ENCODE assay signal across 16 mouse cellular contexts in the genomic region with DNA sequence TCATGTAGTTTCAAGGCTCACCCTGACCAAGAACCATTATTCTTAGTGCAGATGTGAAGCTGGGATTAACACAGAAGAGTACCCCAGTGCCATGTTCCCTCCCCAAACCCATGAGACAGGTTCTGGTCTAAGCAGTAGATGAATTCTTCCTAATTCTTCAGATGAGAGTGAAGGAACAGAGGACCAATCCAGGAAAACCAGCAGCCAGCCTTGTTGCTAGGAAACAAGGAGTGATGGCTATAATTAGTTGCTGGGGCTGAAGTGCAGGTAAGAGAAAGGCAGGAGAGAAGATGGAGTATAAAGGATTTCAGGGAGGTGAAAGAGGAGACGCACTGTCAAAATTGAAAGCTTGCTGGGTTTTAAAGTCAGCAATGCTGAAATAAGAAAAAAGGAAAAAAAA.
A peak's percentile ranks its signal among the peaks of the same experiment; 100 is the strongest.
DNase-seq lines count a peak whose midpoint lies in the region; ATAC-seq and TF ChIP-seq lines count a peak whose summit lies in the region.
"Had no signal": no experiment of that assay in that cellular context is flagged by ENCODE, and none has a peak within 500 bp of the region (broad histone marks: within the 10 kb centered on the region; RNA-seq: fewer than 3 reads in every experiment).

No protein-coding gene starts in this region.

- intact Hi-C loops in left cerebral cortex, postnatal 14 days (cut with DNase I) = loop anchor here (10.0 kb wide), 1 partner anchor 130 kb away; a partner anchor contains a TSS

- DNase-seq in forebrain, embryonic 14.5 days (ENCODE audit: low spot score) = peak; percentile 58
- no peak for DNase-seq in forebrain, embryonic 11.5 days (ENCODE audit: low spot score)
- peak; percentile 31 to 35 for DNase-seq in left cerebral cortex, postnatal 14 days (ENCODE audit: low spot score in 2 of 2)
- DNase-seq in left cerebral cortex, adult 18-20 months (ENCODE audit: low spot score in 2 of 2) = no peak
- peak; percentile 79 for DNase-seq in brain, embryonic 14.5 days (ENCODE audit: low read depth)
- DNase-seq in urinary bladder, postnatal 14 days (ENCODE audit: low spot score) = no peak
- DNase-seq: cerebellum, adult 11 months had no signal

- no peaks in the 10 kb centered on the region for H3K27me3 ChIP-seq in forebrain, embryonic 14.5 days (replicated peaks; ENCODE audit: control insufficient read depth, insufficient read depth, low read length)
- H3K27me3 ChIP-seq in forebrain, embryonic 11.5 days (ENCODE audit: control insufficient read depth, insufficient read depth, low read length) = no peaks in the 10 kb centered on the region
- no peaks in the 10 kb centered on the region for H3K27me3 ChIP-seq in hindbrain, embryonic 15.5 days
- no peaks in the 10 kb centered on the region for H3K27me3 ChIP-seq in intestine, embryonic 16.5 days (replicated peaks; ENCODE audit: control insufficient read depth, insufficient read depth, low read length)
- H3K27me3 ChIP-seq: embryonic facial prominence, embryonic 15.5 days; kidney, embryonic 15.5 days; liver, embryonic 12.5 days; lung, embryonic 15.5 days had no signal

- no peak overlapping the region for H3K9ac ChIP-seq in forebrain, embryonic 14.5 days (ENCODE audit: low read length)
- no peak overlapping the region for H3K9ac ChIP-seq in forebrain, embryonic 11.5 days (ENCODE audit: low read length)
- no peak overlapping the region for H3K9ac ChIP-seq in hindbrain, embryonic 15.5 days
- no peak overlapping the region for H3K9ac ChIP-seq in intestine, embryonic 16.5 days (ENCODE audit: low read depth, low read length)
- H3K9ac ChIP-seq: embryonic facial prominence, embryonic 15.5 days; kidney, embryonic 15.5 days; liver, embryonic 12.5 days; lung, embryonic 15.5 days had no signal

- no peak overlapping the region for H3K4me3 ChIP-seq in forebrain, embryonic 14.5 days (ENCODE audit: low read depth, low read length)
- H3K4me3 ChIP-seq in forebrain, embryonic 11.5 days (ENCODE audit: low read depth, low read length) = no peak overlapping the region
- H3K4me3 ChIP-seq in hindbrain, embryonic 15.5 days = no peak overlapping the region
- no peak overlapping the region for H3K4me3 ChIP-seq in intestine, embryonic 16.5 days (ENCODE audit: low read length)
- H3K4me3 ChIP-seq: embryonic facial prominence, embryonic 15.5 days; kidney, embryonic 15.5 days; limb, embryonic 10.5 days; liver, embryonic 12.5 days; lung, embryonic 15.5 days had no signal

- no peak for TF ChIP-seq POLR2A in brain, embryonic 14.5 days (IDR thresholded peaks at IDR 0.05; ENCODE audit: borderline replicate concordance, extremely low read depth, insufficient read depth, insufficient read length, poor library complexity, severe bottlenecking)

- H3K36me3 ChIP-seq in forebrain, embryonic 14.5 days (ENCODE audit: control insufficient read depth, insufficient read depth, low read length) = no peaks in the 10 kb centered on the region
- H3K36me3 ChIP-seq in forebrain, embryonic 11.5 days (ENCODE audit: control insufficient read depth, insufficient read depth, low read length) = no peaks in the 10 kb centered on the region
- no peaks in the 10 kb centered on the region for H3K36me3 ChIP-seq in hindbrain, embryonic 15.5 days
- H3K36me3 ChIP-seq in intestine, embryonic 16.5 days (ENCODE audit: control insufficient read depth, insufficient read depth, low read length) = no peaks in the 10 kb centered on the region
- H3K36me3 ChIP-seq: embryonic facial prominence, embryonic 15.5 days; kidney, embryonic 15.5 days; limb, embryonic 10.5 days; liver, embryonic 12.5 days; lung, embryonic 15.5 days had no signal

- TF ChIP-seq CTCF in brain, embryonic 14.5 days (IDR thresholded peaks at IDR 0.05; ENCODE audit: borderline replicate concordance, extremely low read depth, insufficient read depth, insufficient read length) = no peak

- H3K4me1 ChIP-seq in forebrain, embryonic 14.5 days (ENCODE audit: control insufficient read depth, insufficient read depth, low read length) = peaks cover 17% of the 10 kb centered on the region
- peaks cover 4% of the 10 kb centered on the region; the same call in 1 of the 2 replicates for H3K4me1 ChIP-seq in forebrain, embryonic 11.5 days (replicated peaks; ENCODE audit: control insufficient read depth, insufficient read depth, low read length)
- peaks cover 27% of the 10 kb centered on the region for H3K4me1 ChIP-seq in hindbrain, embryonic 15.5 days (replicated peaks)
- no peaks in the 10 kb centered on the region for H3K4me1 ChIP-seq in intestine, embryonic 16.5 days (ENCODE audit: control insufficient read depth, insufficient read depth, low read length)
- H3K4me1 ChIP-seq: kidney, embryonic 15.5 days; liver, embryonic 12.5 days had no signal

- H3K4me2 ChIP-seq in forebrain, embryonic 14.5 days (ENCODE audit: low read length) = no peak overlapping the region
- no peak overlapping the region for H3K4me2 ChIP-seq in forebrain, embryonic 11.5 days (ENCODE audit: low read depth, low read length, severe bottlenecking)
- no peak overlapping the region for H3K4me2 ChIP-seq in hindbrain, embryonic 15.5 days
- H3K4me2 ChIP-seq in intestine, embryonic 16.5 days (ENCODE audit: low read depth, low read length) = no peak overlapping the region
- H3K4me2 ChIP-seq: embryonic facial prominence, embryonic 15.5 days; kidney, embryonic 15.5 days; liver, embryonic 12.5 days; lung, embryonic 15.5 days had no signal

- no peaks in the 10 kb centered on the region for H3K9me3 ChIP-seq in forebrain, embryonic 14.5 days (replicated peaks; ENCODE audit: control insufficient read depth, low read length)
- H3K9me3 ChIP-seq in forebrain, embryonic 11.5 days (ENCODE audit: control insufficient read depth, low read length) = no peaks in the 10 kb centered on the region
- H3K9me3 ChIP-seq in hindbrain, embryonic 15.5 days = no peaks in the 10 kb centered on the region
- no peaks in the 10 kb centered on the region for H3K9me3 ChIP-seq in intestine, embryonic 16.5 days (ENCODE audit: control insufficient read depth, low read length)
- H3K9me3 ChIP-seq: embryonic facial prominence, embryonic 15.5 days; kidney, embryonic 15.5 days; limb, embryonic 10.5 days; liver, embryonic 12.5 days; lung, embryonic 15.5 days had no signal

- WGBS in forebrain, embryonic 14.5 days = 68% methylated on average over 1 of the region's 1 CpGs
- WGBS in forebrain, embryonic 11.5 days = 62% methylated on average over 1 of the region's 1 CpGs
- WGBS in hindbrain, embryonic 15.5 days = 66% methylated on average over 1 of the region's 1 CpGs
- 80% methylated on average over 1 of the region's 1 CpGs for WGBS in intestine, embryonic 16.5 days

- H3K27ac ChIP-seq in forebrain, embryonic 14.5 days (ENCODE audit: low read depth, low read length) = no peak overlapping the region
- H3K27ac ChIP-seq in forebrain, embryonic 11.5 days (ENCODE audit: low read depth, low read length) = no peak overlapping the region; the same call in 1 of the 2 replicates
- H3K27ac ChIP-seq in hindbrain, embryonic 15.5 days (replicated peaks) = peak overlapping the region; percentile 13; the same call in 1 of the 2 replicates
- no peak overlapping the region for H3K27ac ChIP-seq in intestine, embryonic 16.5 days (ENCODE audit: low read length)
- H3K27ac ChIP-seq: embryonic facial prominence, embryonic 15.5 days; kidney, embryonic 15.5 days; limb, embryonic 10.5 days; liver, embryonic 12.5 days; lung, embryonic 15.5 days had no signal

- peak; percentile 18; the same call in 1 of the 2 replicates for ATAC-seq in forebrain, embryonic 14.5 days
- no peak for ATAC-seq in forebrain, embryonic 11.5 days (replicated peaks; ENCODE audit: low FRiP score)
- peak; percentile 46 for ATAC-seq in hindbrain, embryonic 15.5 days (ENCODE audit: low FRiP score, low read depth)
- no peak for ATAC-seq in intestine, embryonic 16.5 days
- ATAC-seq: inflammation-experienced regulatory T-cells, adult 6 months; liver, embryonic 12.5 days; Patski had no signal

Comparison
In these comparisons a context has a peak if more than half of its experiments do, and no peak if none do; other contexts are left out.
1. ATAC-seq: peak in forebrain, embryonic 14.5 days (single experiment) and hindbrain, embryonic 15.5 days (single experiment); none in forebrain, embryonic 11.5 days (single experiment) and intestine, embryonic 16.5 days (single experiment).
2. DNase-seq: peak in forebrain, embryonic 14.5 days (single experiment), left cerebral cortex, postnatal 14 days (2 of 2) and brain, embryonic 14.5 days (single experiment); none in forebrain, embryonic 11.5 days (single experiment), left cerebral cortex, adult 18-20 months (0 of 2) and urinary bladder, postnatal 14 days (single experiment).